In genomic region chr19:28869251-28869855, GRCm38 (mm10) we compare ENCODE assay signal across 25 mouse cellular contexts. TPM values are rescaled to one million over a fixed set of nuclear protein-coding genes. Genes with fewer than 3 reads are reported as not detected.
DNase-seq lines count a peak whose midpoint lies in the region; ATAC-seq lines count a peak whose summit lies in the region.
"Had no signal": no experiment of that assay in that cellular context is flagged by ENCODE, and none has a peak within 500 bp of the region (broad histone marks: within the 10 kb centered on the region; RNA-seq: fewer than 3 reads in every experiment).

No protein-coding gene starts in this region.

- WGBS in forebrain, embryonic 11.5 days, result 90% methylated on average over 6 of the region's 6 CpGs
- WGBS in forebrain, embryonic 14.5 days, result 90% methylated on average over 6 of the region's 6 CpGs

- no peaks in the 10 kb centered on the region for H3K9me3 ChIP-seq in forebrain, embryonic 11.5 days (ENCODE audit: control insufficient read depth, low read length)
- no peaks in the 10 kb centered on the region for H3K9me3 ChIP-seq in forebrain, embryonic 14.5 days (replicated peaks; ENCODE audit: control insufficient read depth, low read length)
- H3K9me3 ChIP-seq: embryonic facial prominence, embryonic 10.5 days; embryonic facial prominence, embryonic 13.5 days; forebrain, embryonic 13.5 days; hindbrain, embryonic 12.5 days; hindbrain, embryonic 15.5 days; intestine, embryonic 15.5 days had no signal

- H3K4me1 ChIP-seq in forebrain, embryonic 11.5 days (replicated peaks; ENCODE audit: control insufficient read depth, insufficient read depth, low read length), result no peaks in the 10 kb centered on the region
- H3K4me1 ChIP-seq in forebrain, embryonic 14.5 days (ENCODE audit: control insufficient read depth, insufficient read depth, low read length), result 0 out of 2 replicates have a peak, but pooled peaks cover 3% of the 10 kb centered on the region
- H3K4me1 ChIP-seq: forebrain, embryonic 13.5 days; hindbrain, embryonic 12.5 days; hindbrain, embryonic 15.5 days; intestine, embryonic 15.5 days had no signal

- no peak overlapping the region for H3K4me3 ChIP-seq in forebrain, embryonic 11.5 days (ENCODE audit: low read depth, low read length)
- no peak overlapping the region for H3K4me3 ChIP-seq in forebrain, embryonic 14.5 days (ENCODE audit: low read depth, low read length)
- H3K4me3 ChIP-seq: embryonic facial prominence, embryonic 10.5 days; embryonic facial prominence, embryonic 13.5 days; erythroblast, embryonic 14.5 days; forebrain, embryonic 13.5 days; gastrocnemius, adult 2 months; hindbrain, embryonic 12.5 days; hindbrain, embryonic 15.5 days; intestine, embryonic 15.5 days had no signal

- no peak overlapping the region for H3K4me2 ChIP-seq in forebrain, embryonic 11.5 days (ENCODE audit: low read depth, low read length, severe bottlenecking)
- H3K4me2 ChIP-seq in forebrain, embryonic 14.5 days (ENCODE audit: low read length), result no peak overlapping the region
- H3K4me2 ChIP-seq: embryonic facial prominence, embryonic 13.5 days; forebrain, embryonic 13.5 days; heart, embryonic 11.5 days; hindbrain, embryonic 12.5 days; hindbrain, embryonic 15.5 days; intestine, embryonic 15.5 days had no signal

- H3K36me3 ChIP-seq in forebrain, embryonic 11.5 days (ENCODE audit: control insufficient read depth, insufficient read depth, low read length), result no peaks in the 10 kb centered on the region
- no peaks in the 10 kb centered on the region for H3K36me3 ChIP-seq in forebrain, embryonic 14.5 days (ENCODE audit: control insufficient read depth, insufficient read depth, low read length)
- H3K36me3 ChIP-seq: embryonic facial prominence, embryonic 10.5 days; embryonic facial prominence, embryonic 13.5 days; hindbrain, embryonic 12.5 days; hindbrain, embryonic 15.5 days; intestine, embryonic 15.5 days had no signal

- H3K27me3 ChIP-seq in forebrain, embryonic 11.5 days (ENCODE audit: control insufficient read depth, insufficient read depth, low read length), result no peaks in the 10 kb centered on the region
- no peaks in the 10 kb centered on the region for H3K27me3 ChIP-seq in forebrain, embryonic 14.5 days (replicated peaks; ENCODE audit: control insufficient read depth, insufficient read depth, low read length)
- H3K27me3 ChIP-seq: forebrain, embryonic 13.5 days; hindbrain, embryonic 15.5 days; intestine, embryonic 15.5 days had no signal

- peak; percentile 11 for DNase-seq in forebrain, embryonic 11.5 days (ENCODE audit: low spot score)
- no peak for DNase-seq in forebrain, embryonic 14.5 days (ENCODE audit: low spot score)
- DNase-seq in 416B (ENCODE audit: low read depth), result peak; percentile 7
- DNase-seq in yolk sac, embryonic 10.5 days (ENCODE audit: low spot score), result no peak
- DNase-seq in thymus, postnatal 0 days (ENCODE audit: low spot score), result no peak
- DNase-seq: adrenal gland, adult 8-10 months; adrenal gland, postnatal 25 days; cerebellum, adult 11-12 months; cerebellum, adult 8-10 months; cerebellum, postnatal 10 days; cerebellum, postnatal 36 days; embryo, embryonic 11 days; forebrain, postnatal 0 days; gastrocnemius, adult 2 months; gastrocnemius, postnatal 14 days; kidney, adult 11 months had no signal

- H3K9ac ChIP-seq in forebrain, embryonic 11.5 days (ENCODE audit: low read length), result no peak overlapping the region
- no peak overlapping the region for H3K9ac ChIP-seq in forebrain, embryonic 14.5 days (ENCODE audit: low read length)
- H3K9ac ChIP-seq: embryonic facial prominence, embryonic 13.5 days; forebrain, embryonic 13.5 days; forebrain, postnatal 0 days; hindbrain, embryonic 12.5 days; hindbrain, embryonic 15.5 days; intestine, embryonic 15.5 days had no signal

- no peak for ATAC-seq in forebrain, embryonic 11.5 days (replicated peaks; ENCODE audit: low FRiP score)
- no peak for ATAC-seq in forebrain, embryonic 14.5 days
- peak; percentile 28 for ATAC-seq in activated CD4-positive, CD25-positive, alpha-beta regulatory T cell, adult 4 months
- ATAC-seq: forebrain, embryonic 13.5 days; forebrain, postnatal 0 days; intestine, embryonic 15.5 days had no signal

- no peak overlapping the region for H3K27ac ChIP-seq in forebrain, embryonic 11.5 days (ENCODE audit: low read depth, low read length)
- no peak overlapping the region for H3K27ac ChIP-seq in forebrain, embryonic 14.5 days (ENCODE audit: low read depth, low read length)
- H3K27ac ChIP-seq: embryonic facial prominence, embryonic 10.5 days; embryonic facial prominence, embryonic 13.5 days; forebrain, embryonic 13.5 days; gastrocnemius, adult 2 months; hindbrain, embryonic 12.5 days; hindbrain, embryonic 15.5 days; intestine, embryonic 15.5 days had no signal

RNA-seq across cellular contexts. Expression of gene Slc1a1, which starts 34.5 kb away (rescaled TPM):
- 0.71 and 0.98 TPM in 2 replicates for polyA plus RNA-seq in forebrain, embryonic 11.5 days (2014; fragmentation: Nextera tagmentation; extraction: Ambion mirVana)
- 9.3 and 13.6 TPM in 2 replicates for polyA plus RNA-seq in forebrain, embryonic 14.5 days (2014; fragmentation: Nextera tagmentation; extraction: Ambion mirVana)
- not detected for polyA plus RNA-seq in activated CD4-positive, CD25-positive, alpha-beta regulatory T cell, adult 4 months (2017; shearing (Covaris generic))
- polyA plus RNA-seq in thymus, postnatal 0 days (2015; fragmentation: Nextera tagmentation; extraction: Ambion mirVana), result 0.06 and 0.17 TPM in 2 replicates
- polyA plus RNA-seq: erythroblast, embryonic 14.5 days had no signal

Comparison
In these comparisons a context has a peak if more than half of its experiments do, and no peak if none do; other contexts are left out.
1. DNase-seq: peak in forebrain, embryonic 11.5 days (single experiment) and 416B (single experiment); none in forebrain, embryonic 14.5 days (single experiment), yolk sac, embryonic 10.5 days (single experiment) and thymus, postnatal 0 days (single experiment).